Comparison of ENCODE assay signal across 8 mouse cellular contexts in genomic region chr7:7209313-7210151, GRCm38 (mm10). TPM values are rescaled to one million over a fixed set of nuclear protein-coding genes. Genes with fewer than 3 reads are reported as not detected.
A peak's percentile ranks its signal among the peaks of the same experiment; 100 is the strongest.
DNase-seq lines count a peak whose midpoint lies in the region; ATAC-seq lines count a peak whose summit lies in the region.
"Not testable (repeated sequence)": the region's sequence is repeated elsewhere in the genome, so short reads cannot be mapped to it uniquely, and the experiment has no call there.

Gene Zfp772, minus strand, starts transcription at chr7:7209998.

- H3K4me1 ChIP-seq in embryonic facial prominence, embryonic 14.5 days (ENCODE audit: control insufficient read depth, insufficient read depth, low read length); heart, embryonic 14.5 days (ENCODE audit: control insufficient read depth in 2 of 2, insufficient read depth in 2 of 2, low read length in 2 of 2); kidney, embryonic 14.5 days (ENCODE audit: control insufficient read depth, insufficient read depth, low read length); limb, embryonic 12.5 days (replicated peaks); midbrain, embryonic 12.5 days: not testable (repeated sequence)

- H3K36me3 ChIP-seq in embryonic facial prominence, embryonic 14.5 days (ENCODE audit: control insufficient read depth, insufficient read depth, low read length); kidney, embryonic 14.5 days (ENCODE audit: control insufficient read depth, insufficient read depth, low read length); midbrain, embryonic 12.5 days: not testable (repeated sequence)
- H3K36me3 ChIP-seq in heart, embryonic 14.5 days (ENCODE audit: control insufficient read depth, insufficient read depth, low read length), result peaks cover 11% of the 10 kb centered on the region
- peaks cover 12% of the 10 kb centered on the region for H3K36me3 ChIP-seq in limb, embryonic 12.5 days

- WGBS in embryonic facial prominence, embryonic 14.5 days, result under 1% methylated on average over 23 of the region's 24 CpGs
- 3% methylated on average over 22 of the region's 24 CpGs for WGBS in heart, embryonic 14.5 days
- under 1% methylated on average over 23 of the region's 24 CpGs for WGBS in kidney, embryonic 14.5 days
- WGBS in limb, embryonic 12.5 days, result 3% methylated on average over 24 of the region's 24 CpGs
- 2% methylated on average over 24 of the region's 24 CpGs for WGBS in midbrain, embryonic 12.5 days

- H3K4me2 ChIP-seq in embryonic facial prominence, embryonic 14.5 days (ENCODE audit: low read depth, low read length), result peak within 1 kb of the TSS; percentile 57
- peak within 1 kb of the TSS; percentile 69 for H3K4me2 ChIP-seq in heart, embryonic 14.5 days (ENCODE audit: low read length)
- H3K4me2 ChIP-seq in kidney, embryonic 14.5 days (replicated peaks; ENCODE audit: low read depth, low read length), result peak within 1 kb of the TSS; percentile 48
- H3K4me2 ChIP-seq in limb, embryonic 12.5 days, result peak within 1 kb of the TSS; percentile 58
- peak within 1 kb of the TSS; percentile 59 for H3K4me2 ChIP-seq in midbrain, embryonic 12.5 days (replicated peaks)

- peak within 1 kb of the TSS; percentile 47 for H3K4me3 ChIP-seq in embryonic facial prominence, embryonic 14.5 days (ENCODE audit: low read depth, low read length)
- H3K4me3 ChIP-seq in heart, embryonic 14.5 days (ENCODE audit: control insufficient read depth in 1 of 2, insufficient read depth in 1 of 2, low read depth in 1 of 2, low read length in 2 of 2), result peak within 1 kb of the TSS; percentile 50 to 56
- H3K4me3 ChIP-seq in kidney, embryonic 14.5 days (ENCODE audit: low read length), result peak within 1 kb of the TSS; percentile 43
- peak within 1 kb of the TSS; percentile 50 for H3K4me3 ChIP-seq in limb, embryonic 12.5 days (replicated peaks)
- H3K4me3 ChIP-seq in midbrain, embryonic 12.5 days, result peak within 1 kb of the TSS; percentile 51

- H3K9ac ChIP-seq in embryonic facial prominence, embryonic 14.5 days (ENCODE audit: low read depth, low read length), result peak within 1 kb of the TSS; percentile 64
- H3K9ac ChIP-seq in heart, embryonic 14.5 days (ENCODE audit: low read length), result peak within 1 kb of the TSS; percentile 66
- H3K9ac ChIP-seq in kidney, embryonic 14.5 days (ENCODE audit: low read depth, low read length), result peak within 1 kb of the TSS; percentile 45
- H3K9ac ChIP-seq in limb, embryonic 12.5 days (replicated peaks), result peak within 1 kb of the TSS; percentile 51
- peak within 1 kb of the TSS; percentile 57 for H3K9ac ChIP-seq in midbrain, embryonic 12.5 days (replicated peaks)

- H3K27ac ChIP-seq in embryonic facial prominence, embryonic 14.5 days (replicated peaks; ENCODE audit: low read depth, low read length); heart, embryonic 14.5 days (replicated peaks in 1 of 2; ENCODE audit: control insufficient read depth in 1 of 2, insufficient read depth in 1 of 2, low read depth in 2 of 2, low read length in 2 of 2); kidney, embryonic 14.5 days (ENCODE audit: low read depth, low read length); limb, embryonic 12.5 days; midbrain, embryonic 12.5 days (replicated peaks): not testable (repeated sequence)

- DNase-seq in 3134 (ENCODE audit: extremely low read depth, insufficient read length, low spot score), result peak; percentile 32
- peak; percentile 25 to 53 for DNase-seq in adrenal gland, postnatal 36 days
- peak; percentile 48 for DNase-seq in embryonic facial prominence, embryonic 14.5 days (ENCODE audit: low spot score)
- DNase-seq in spleen, adult 12 weeks (ENCODE audit: low spot score), result peak; percentile 44

- ATAC-seq in embryonic facial prominence, embryonic 14.5 days (ENCODE audit: low read depth); heart, embryonic 14.5 days (ENCODE audit: insufficient number of reproducible peaks, insufficient read depth, low FRiP score, low read depth); limb, embryonic 12.5 days (ENCODE audit: insufficient number of reproducible peaks, insufficient read depth, low FRiP score, low TSS enrichment, low read depth): not testable (repeated sequence)
- 0 out of 2 replicates have a peak, but pooled peaks have one; percentile 68 for ATAC-seq in kidney, embryonic 14.5 days (ENCODE audit: low FRiP score, low TSS enrichment)
- ATAC-seq in midbrain, embryonic 12.5 days (ENCODE audit: low FRiP score, low read depth), result peak; percentile 54; the same call in 1 of the 2 replicates

- not testable (repeated sequence) for H3K27me3 ChIP-seq in embryonic facial prominence, embryonic 14.5 days (replicated peaks; ENCODE audit: control insufficient read depth, insufficient read depth, low read length); heart, embryonic 14.5 days (ENCODE audit: control insufficient read depth, insufficient read depth, low read length); kidney, embryonic 14.5 days (ENCODE audit: control insufficient read depth, insufficient read depth, low read length); limb, embryonic 12.5 days; midbrain, embryonic 12.5 days

- H3K9me3 ChIP-seq in embryonic facial prominence, embryonic 14.5 days (ENCODE audit: control insufficient read depth, low read length); heart, embryonic 14.5 days (ENCODE audit: control insufficient read depth, low read length); kidney, embryonic 14.5 days (ENCODE audit: control insufficient read depth, low read length); limb, embryonic 12.5 days; midbrain, embryonic 12.5 days: not testable (repeated sequence)

RNA-seq across cellular contexts. Expression of gene Zfp772, which starts in this region (rescaled TPM):
- total RNA-seq in adrenal gland, postnatal 36 days (2021), result 1 to 10 TPM; 3.9 to 4.5 TPM
- 7.2 and 8.7 TPM in 2 replicates for polyA plus RNA-seq in embryonic facial prominence, embryonic 14.5 days (2014; fragmentation: Nextera tagmentation; extraction: Ambion mirVana)
- polyA plus RNA-seq in heart, embryonic 14.5 days (2014; fragmentation: Nextera tagmentation; extraction: Ambion mirVana), result 3.9 and 5.3 TPM in 2 replicates
- 6.9 and 9.2 TPM in 2 replicates for polyA plus RNA-seq in kidney, embryonic 14.5 days (2014; fragmentation: Nextera tagmentation; extraction: Ambion mirVana)
- polyA plus RNA-seq in limb, embryonic 12.5 days (2016; fragmentation: Nextera tagmentation; extraction: Ambion mirVana), result 10.2 and 10.7 TPM in 2 replicates
- polyA plus RNA-seq in midbrain, embryonic 12.5 days (2016; fragmentation: Nextera tagmentation; extraction: Ambion mirVana), result 9.4 and 9.7 TPM in 2 replicates
